Mouse (Mus musculus): Measurements from ENCODE around the gene Gm732.

The Gm732 gene

GRCm38 (mm10) chrX:107948365-107948764 lies at the start of gene Gm732:
Gene Gm732 (minus strand): TSS chrX:107948465.
- DNase-seq = no peak
